Mouse (Mus musculus): ENCODE data around the gene Dip2a.
A peak's percentile ranks its signal among the peaks of the same experiment; 100 is the strongest.

GRCm38 (mm10) chr10:76217056-76217455 lies 128.0 kb downstream of the Dip2a start:
- TF ChIP-seq CTCF (IDR thresholded peaks at IDR 0.05; ENCODE audit: low read depth, low read length) (no peak), POLR2AphosphoS5 (IDR thresholded peaks at IDR 0.05; ENCODE audit: insufficient replicate concordance, low read depth, low read length) (peak; percentile 50; the same call in 1 of the 2 replicates), GATA1 (IDR thresholded peaks at IDR 0.05; ENCODE audit: borderline replicate concordance, low read length) (no peak)
